10 mouse cellular contexts compared by ENCODE assay signal in the genomic region with DNA sequence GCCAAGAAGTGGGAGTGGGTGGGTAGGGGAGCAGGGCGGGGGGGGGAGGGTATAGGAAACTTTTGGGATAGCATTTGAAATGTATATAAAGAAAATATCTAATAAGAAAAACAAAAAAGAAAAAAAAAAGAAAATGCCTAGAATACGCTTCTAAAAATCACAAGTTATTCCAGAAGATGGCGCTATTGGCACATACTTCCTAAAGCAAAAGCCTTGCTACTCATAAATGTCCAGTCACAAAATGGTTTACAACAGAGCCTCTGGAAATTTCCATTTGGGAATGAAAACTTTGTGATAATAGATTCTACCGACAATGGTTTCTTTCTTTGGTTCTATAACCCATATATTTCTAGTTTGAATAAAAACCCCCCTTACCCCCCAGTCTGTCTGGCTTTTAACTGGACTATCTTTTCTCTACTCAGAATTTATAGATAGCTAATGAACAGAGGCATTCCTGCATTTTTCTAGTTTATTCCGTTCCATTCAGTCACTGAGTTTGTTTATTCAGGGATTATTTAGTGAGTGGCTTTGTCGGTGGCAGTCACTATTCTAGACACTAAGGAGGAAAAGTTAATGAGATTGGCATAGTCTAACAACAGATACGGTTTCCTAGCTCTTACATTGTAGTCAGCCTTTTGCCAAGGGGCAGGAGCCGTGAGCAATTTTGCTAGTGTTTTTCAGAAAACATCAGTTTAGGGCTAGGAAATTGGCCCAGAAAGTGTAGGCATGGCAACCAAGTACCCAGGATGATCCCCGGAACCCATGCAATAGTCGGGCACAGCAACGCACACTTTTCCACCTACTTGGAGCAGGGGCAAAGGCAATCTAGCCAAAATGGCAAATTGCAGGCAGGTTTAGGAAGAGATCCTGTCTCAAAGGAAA. TPM values are rescaled to one million over a fixed set of nuclear protein-coding genes. Genes with fewer than 3 reads are reported as not detected.
A peak's percentile ranks its signal among the peaks of the same experiment; 100 is the strongest.
DNase-seq lines count a peak whose midpoint lies in the region; ATAC-seq and TF ChIP-seq lines count a peak whose summit lies in the region.
"Had no signal": no experiment of that assay in that cellular context is flagged by ENCODE, and none has a peak within 500 bp of the region (broad histone marks: within the 10 kb centered on the region; RNA-seq: fewer than 3 reads in every experiment).

No protein-coding gene starts in this region.

- no peak overlapping the region for H3K4me3 ChIP-seq in hindbrain, embryonic 13.5 days
- H3K4me3 ChIP-seq in hindbrain, embryonic 12.5 days = no peak overlapping the region
- H3K4me3 ChIP-seq in hindbrain, postnatal 0 days (ENCODE audit: low read length) = no peak overlapping the region
- H3K4me3 ChIP-seq: embryonic facial prominence, embryonic 12.5 days; limb, embryonic 15.5 days had no signal

- no peaks in the 10 kb centered on the region for H3K36me3 ChIP-seq in hindbrain, embryonic 13.5 days
- H3K36me3 ChIP-seq in hindbrain, embryonic 12.5 days = no peaks in the 10 kb centered on the region
- H3K36me3 ChIP-seq in hindbrain, postnatal 0 days (ENCODE audit: insufficient read depth, low read length) = no peaks in the 10 kb centered on the region
- H3K36me3 ChIP-seq: embryonic facial prominence, embryonic 12.5 days; limb, embryonic 15.5 days had no signal

- H3K4me2 ChIP-seq in hindbrain, embryonic 13.5 days = no peak overlapping the region
- no peak overlapping the region for H3K4me2 ChIP-seq in hindbrain, embryonic 12.5 days (replicated peaks)
- H3K4me2 ChIP-seq in hindbrain, postnatal 0 days (ENCODE audit: low read depth, low read length) = peak overlapping the region; percentile 27; the same call in 1 of the 2 replicates
- H3K4me2 ChIP-seq: embryonic facial prominence, embryonic 12.5 days; limb, embryonic 15.5 days had no signal

- no peak overlapping the region for H3K27ac ChIP-seq in hindbrain, embryonic 13.5 days
- H3K27ac ChIP-seq in hindbrain, embryonic 12.5 days = no peak overlapping the region
- H3K27ac ChIP-seq in hindbrain, postnatal 0 days = no peak overlapping the region
- H3K27ac ChIP-seq: embryonic facial prominence, embryonic 12.5 days; limb, embryonic 15.5 days had no signal

- no peaks in the 10 kb centered on the region for H3K4me1 ChIP-seq in hindbrain, embryonic 13.5 days (replicated peaks)
- no peaks in the 10 kb centered on the region for H3K4me1 ChIP-seq in hindbrain, embryonic 12.5 days
- H3K4me1 ChIP-seq in hindbrain, postnatal 0 days (ENCODE audit: insufficient read depth, low read length) = no peaks in the 10 kb centered on the region
- H3K4me1 ChIP-seq: embryonic facial prominence, embryonic 12.5 days; limb, embryonic 15.5 days had no signal

- peak; percentile 59 for TF ChIP-seq CTCF in hindbrain, postnatal 0 days (IDR thresholded peaks at IDR 0.05; ENCODE audit: low read depth)

- H3K9ac ChIP-seq in hindbrain, embryonic 13.5 days = no peak overlapping the region
- H3K9ac ChIP-seq in hindbrain, embryonic 12.5 days = no peak overlapping the region
- no peak overlapping the region for H3K9ac ChIP-seq in hindbrain, postnatal 0 days (replicated peaks; ENCODE audit: low read length)
- H3K9ac ChIP-seq: embryonic facial prominence, embryonic 12.5 days; limb, embryonic 15.5 days had no signal

- peak; percentile 11 for DNase-seq in A20 (ENCODE audit: low read depth, low spot score)
- DNase-seq in Muller cell, postnatal 12 days (ENCODE audit: inconsistent ontology term) = peak; percentile 31
- DNase-seq in hindbrain, postnatal 0 days (ENCODE audit: low spot score) = peak; percentile 87
- peak; percentile 44 for DNase-seq in retina, postnatal 7 days (ENCODE audit: low read depth, low spot score)
- no peak for DNase-seq in thymus, postnatal 14 days
- no peak for DNase-seq in thymus, postnatal 0 days (ENCODE audit: low spot score)

- peaks cover 4% of the 10 kb centered on the region; the same call in 1 of the 2 replicates for H3K27me3 ChIP-seq in hindbrain, embryonic 13.5 days
- H3K27me3 ChIP-seq in hindbrain, embryonic 12.5 days = peaks cover 8% of the 10 kb centered on the region; the same call in 1 of the 2 replicates
- H3K27me3 ChIP-seq in hindbrain, postnatal 0 days (ENCODE audit: insufficient read depth, low read length) = no peaks in the 10 kb centered on the region

- ATAC-seq in hindbrain, embryonic 13.5 days (ENCODE audit: low FRiP score) = peak; percentile 21; the same call in 1 of the 2 replicates
- no peak for ATAC-seq in hindbrain, embryonic 12.5 days (ENCODE audit: low FRiP score)
- ATAC-seq in hindbrain, postnatal 0 days = 0 out of 2 replicates have a peak, but pooled peaks have one; percentile 35

- no peaks in the 10 kb centered on the region for H3K9me3 ChIP-seq in hindbrain, embryonic 13.5 days
- H3K9me3 ChIP-seq in hindbrain, embryonic 12.5 days (replicated peaks) = no peaks in the 10 kb centered on the region
- H3K9me3 ChIP-seq in hindbrain, postnatal 0 days (ENCODE audit: low read length) = no peaks in the 10 kb centered on the region
- H3K9me3 ChIP-seq: embryonic facial prominence, embryonic 12.5 days; limb, embryonic 15.5 days had no signal

- 40% methylated on average over 11 of the region's 11 CpGs for WGBS in hindbrain, embryonic 13.5 days
- WGBS in hindbrain, embryonic 12.5 days = 52% methylated on average over 11 of the region's 11 CpGs
- 32% methylated on average over 11 of the region's 11 CpGs for WGBS in hindbrain, postnatal 0 days

RNA-seq across cellular contexts. Expression of gene Asb9, which starts 35.5 kb away (rescaled TPM):
- 0.14 and 0.28 TPM in 2 replicates for polyA plus RNA-seq in hindbrain, embryonic 13.5 days (2015; fragmentation: Nextera tagmentation; extraction: Ambion mirVana)
- polyA plus RNA-seq in hindbrain, embryonic 12.5 days (2016; fragmentation: Nextera tagmentation; extraction: Ambion mirVana) = 1.6 and 1.9 TPM in 2 replicates
- not detected in 2 replicates for total RNA-seq in hindbrain, postnatal 0 days (2014; rRNA removed)
- polyA plus RNA-seq in hindbrain, postnatal 0 days (2015; fragmentation: Nextera tagmentation; extraction: Ambion mirVana) = not detected in 2 replicates
- polyA plus RNA-seq in thymus, postnatal 0 days (2015; fragmentation: Nextera tagmentation; extraction: Ambion mirVana) = not detected in 2 replicates

Comparison
In these comparisons a context has a peak if more than half of its experiments do, and no peak if none do; other contexts are left out.
1. DNase-seq: peak in A20 (single experiment), Muller cell, postnatal 12 days (single experiment), hindbrain, postnatal 0 days (single experiment) and retina, postnatal 7 days (single experiment); none in thymus, postnatal 14 days (single experiment) and thymus, postnatal 0 days (single experiment).